In the genomic region with DNA sequence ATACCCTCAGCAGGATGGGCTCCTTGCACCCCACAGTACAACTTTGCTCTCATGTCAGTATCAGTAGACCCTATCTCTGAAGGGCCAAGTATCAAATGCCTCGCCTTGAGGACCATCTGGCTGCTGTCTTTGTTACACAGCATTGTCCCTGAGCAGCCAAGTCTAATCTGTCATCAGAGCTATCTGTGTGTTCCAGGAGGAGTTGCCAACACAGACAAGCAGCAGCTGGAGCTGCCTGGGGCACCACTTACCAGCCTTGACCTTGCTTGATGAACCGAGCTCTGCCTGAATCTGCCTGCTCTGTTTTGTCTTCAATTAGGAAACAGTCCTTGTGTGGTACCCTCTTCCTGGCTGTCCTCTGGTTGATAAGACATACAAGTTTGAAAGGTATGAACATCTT, we compare ENCODE assay signal across 19 mouse cellular contexts. TPM values are rescaled to one million over a fixed set of nuclear protein-coding genes. Genes with fewer than 3 reads are reported as not detected.
A peak's percentile ranks its signal among the peaks of the same experiment; 100 is the strongest.
DNase-seq lines count a peak whose midpoint lies in the region; ATAC-seq and TF ChIP-seq lines count a peak whose summit lies in the region.
"Had no signal": no experiment of that assay in that cellular context is flagged by ENCODE, and none has a peak within 500 bp of the region (broad histone marks: within the 10 kb centered on the region; RNA-seq: fewer than 3 reads in every experiment).

No protein-coding gene starts in this region.

- no peaks in the 10 kb centered on the region for H3K27me3 ChIP-seq in kidney, postnatal 0 days (ENCODE audit: insufficient read depth, low read length)
- H3K27me3 ChIP-seq in lung, postnatal 0 days (replicated peaks; ENCODE audit: insufficient read depth, low read length), result no peaks in the 10 kb centered on the region
- H3K27me3 ChIP-seq: midbrain, embryonic 12.5 days; stomach, embryonic 15.5 days had no signal

- TF ChIP-seq CTCF in kidney, postnatal 0 days (IDR thresholded peaks at IDR 0.05; ENCODE audit: low read depth), result no peak
- no peak for TF ChIP-seq CTCF in lung, postnatal 0 days (IDR thresholded peaks at IDR 0.05)

- H3K4me3 ChIP-seq in kidney, postnatal 0 days (replicated peaks; ENCODE audit: low read depth, low read length), result no peak overlapping the region
- no peak overlapping the region for H3K4me3 ChIP-seq in lung, postnatal 0 days (ENCODE audit: low read depth, low read length)
- H3K4me3 ChIP-seq: midbrain, embryonic 12.5 days; stomach, embryonic 15.5 days had no signal

- no peaks in the 10 kb centered on the region; the same call in 1 of the 2 replicates for H3K4me1 ChIP-seq in kidney, postnatal 0 days (replicated peaks; ENCODE audit: insufficient read depth, low read length)
- no peaks in the 10 kb centered on the region for H3K4me1 ChIP-seq in lung, postnatal 0 days (ENCODE audit: insufficient read depth, low read depth, low read length)
- H3K4me1 ChIP-seq: midbrain, embryonic 12.5 days; stomach, embryonic 15.5 days had no signal

- no peak overlapping the region for H3K9ac ChIP-seq in kidney, postnatal 0 days (ENCODE audit: low read depth, low read length)
- no peak overlapping the region for H3K9ac ChIP-seq in lung, postnatal 0 days (replicated peaks; ENCODE audit: low read depth)
- H3K9ac ChIP-seq: midbrain, embryonic 12.5 days; stomach, embryonic 15.5 days had no signal

- peak; percentile 29; the same call in 1 of the 2 replicates for ATAC-seq in kidney, postnatal 0 days (replicated peaks; ENCODE audit: low FRiP score, low read depth)
- peak; percentile 43; the same call in 1 of the 2 replicates for ATAC-seq in lung, postnatal 0 days
- ATAC-seq: activated CD4-positive, CD25-positive, alpha-beta regulatory T cell, adult 4 months had no signal

- no peak overlapping the region for H3K4me2 ChIP-seq in kidney, postnatal 0 days (ENCODE audit: low read length)
- no peak overlapping the region for H3K4me2 ChIP-seq in lung, postnatal 0 days (replicated peaks; ENCODE audit: low read depth, low read length)
- H3K4me2 ChIP-seq: midbrain, embryonic 12.5 days; stomach, embryonic 15.5 days had no signal

- WGBS in kidney, postnatal 0 days, result 45% methylated on average over 2 of the region's 2 CpGs
- 49% methylated on average over 2 of the region's 2 CpGs for WGBS in lung, postnatal 0 days

- H3K27ac ChIP-seq in kidney, postnatal 0 days, result no peak overlapping the region
- no peak overlapping the region for H3K27ac ChIP-seq in lung, postnatal 0 days (ENCODE audit: low read length)
- H3K27ac ChIP-seq: midbrain, embryonic 12.5 days; stomach, embryonic 15.5 days had no signal

- peak; percentile 19 to 36 for DNase-seq in cerebellum, postnatal 14 days
- DNase-seq in cerebellum, adult 8-10 months, result no peak
- DNase-seq in kidney, postnatal 0 days (ENCODE audit: low spot score), result peak; percentile 39
- DNase-seq in kidney, adult 11 months, result no peak
- peak; percentile 75 for DNase-seq in Muller cell, postnatal 12 days (ENCODE audit: inconsistent ontology term)
- DNase-seq in lung, postnatal 0 days (ENCODE audit: low spot score), result no peak
- no peak for DNase-seq in layer of hippocampus, postnatal 36 days
- DNase-seq in spleen, postnatal 10 days (ENCODE audit: low spot score in 2 of 2), result no peak
- DNase-seq: heart, adult 18-20 months; heart, postnatal 10 days; kidney, adult 8-10 months had no signal

- no peak for TF ChIP-seq EP300 in lung, postnatal 0 days (IDR thresholded peaks at IDR 0.05)

- H3K36me3 ChIP-seq in kidney, postnatal 0 days (ENCODE audit: insufficient read depth, low read length), result no peaks in the 10 kb centered on the region
- no peaks in the 10 kb centered on the region for H3K36me3 ChIP-seq in lung, postnatal 0 days (ENCODE audit: insufficient read depth, low read length)
- H3K36me3 ChIP-seq: midbrain, embryonic 12.5 days; stomach, embryonic 15.5 days had no signal

- no peaks in the 10 kb centered on the region for H3K9me3 ChIP-seq in kidney, postnatal 0 days (replicated peaks; ENCODE audit: low read length)
- H3K9me3 ChIP-seq in lung, postnatal 0 days (ENCODE audit: low read length), result no peaks in the 10 kb centered on the region
- H3K9me3 ChIP-seq: midbrain, embryonic 12.5 days; stomach, embryonic 15.5 days had no signal

RNA-seq across cellular contexts. Expression of a gene that starts 24.8 kb away (rescaled TPM):
- polyA plus RNA-seq in kidney, postnatal 0 days (2015; fragmentation: Nextera tagmentation; extraction: Ambion mirVana), result not detected in 2 replicates
- polyA plus RNA-seq in lung, postnatal 0 days (2015; fragmentation: Nextera tagmentation; extraction: Ambion mirVana), result not detected in 2 replicates
- not detected for total RNA-seq in layer of hippocampus, postnatal 36 days (2021)
- total RNA-seq: heart, postnatal 10 days; layer of hippocampus, postnatal 14 days had no signal
- polyA plus RNA-seq: activated CD4-positive, CD25-positive, alpha-beta regulatory T cell, adult 4 months; cortical plate, adult 2 months; limb, embryonic 11.5 days; liver, embryonic 16.5 days; midbrain, embryonic 12.5 days; neural tube, embryonic 14.5 days; stomach, embryonic 15.5 days had no signal

Comparison
In these comparisons a context has a peak if more than half of its experiments do, and no peak if none do; other contexts are left out.
1. DNase-seq: peak in cerebellum, postnatal 14 days (2 of 2), kidney, postnatal 0 days (single experiment) and Muller cell, postnatal 12 days (single experiment); none in cerebellum, adult 8-10 months (single experiment), kidney, adult 11 months (single experiment), lung, postnatal 0 days (single experiment), layer of hippocampus, postnatal 36 days (0 of 2) and spleen, postnatal 10 days (0 of 2).